17 mouse cellular contexts compared by ENCODE assay signal in the genomic region with DNA sequence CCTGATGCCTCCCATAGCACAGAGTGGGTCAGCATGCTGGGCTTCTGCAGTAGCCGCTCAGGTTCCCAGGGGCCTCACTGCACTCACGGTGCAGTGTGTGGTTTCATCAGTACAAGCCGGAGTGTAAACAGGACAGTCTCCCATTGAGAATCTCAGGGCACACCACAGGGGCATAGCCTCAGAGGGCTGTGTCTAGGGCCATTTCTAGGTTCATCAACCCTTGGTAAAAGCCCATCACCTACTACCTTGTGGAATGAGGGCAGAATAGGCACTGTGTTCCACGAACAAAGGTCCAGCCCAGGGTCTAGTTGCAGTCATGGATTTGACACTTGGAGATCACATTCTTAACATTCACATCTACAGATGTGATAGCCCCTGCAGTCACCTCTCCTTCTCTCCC.
DNase-seq lines count a peak whose midpoint lies in the region; ATAC-seq and TF ChIP-seq lines count a peak whose summit lies in the region.
"Had no signal": no experiment of that assay in that cellular context is flagged by ENCODE, and none has a peak within 500 bp of the region (broad histone marks: within the 10 kb centered on the region; RNA-seq: fewer than 3 reads in every experiment).

No protein-coding gene starts in this region.

- no peak overlapping the region for H3K9ac ChIP-seq in hindbrain, embryonic 14.5 days
- H3K9ac ChIP-seq in stomach, embryonic 16.5 days (ENCODE audit: low read length) = no peak overlapping the region
- no peak overlapping the region for H3K9ac ChIP-seq in stomach, postnatal 0 days (ENCODE audit: low read length)
- H3K9ac ChIP-seq in midbrain, embryonic 12.5 days (replicated peaks) = no peak overlapping the region
- H3K9ac ChIP-seq in intestine, postnatal 0 days (ENCODE audit: low read depth, low read length) = no peak overlapping the region
- H3K9ac ChIP-seq: embryonic facial prominence, embryonic 12.5 days; heart, embryonic 15.5 days had no signal

- peaks cover 31% of the 10 kb centered on the region for H3K4me1 ChIP-seq in hindbrain, embryonic 14.5 days (replicated peaks; ENCODE audit: control insufficient read depth, insufficient read depth, low read length)
- H3K4me1 ChIP-seq in hindbrain, embryonic 10.5 days (replicated peaks) = peaks cover 19% of the 10 kb centered on the region
- H3K4me1 ChIP-seq in stomach, embryonic 16.5 days (ENCODE audit: control insufficient read depth, insufficient read depth, low read length) = peaks cover 46% of the 10 kb centered on the region
- H3K4me1 ChIP-seq in stomach, postnatal 0 days (replicated peaks; ENCODE audit: control insufficient read depth, insufficient read depth) = no peaks in the 10 kb centered on the region
- peaks cover 31% of the 10 kb centered on the region for H3K4me1 ChIP-seq in midbrain, embryonic 12.5 days
- no peaks in the 10 kb centered on the region for H3K4me1 ChIP-seq in intestine, postnatal 0 days (replicated peaks; ENCODE audit: control insufficient read depth, insufficient read depth, low read length)

- H3K4me3 ChIP-seq in hindbrain, embryonic 14.5 days (replicated peaks; ENCODE audit: low read length) = no peak overlapping the region
- H3K4me3 ChIP-seq in hindbrain, embryonic 10.5 days = no peak overlapping the region
- no peak overlapping the region for H3K4me3 ChIP-seq in stomach, embryonic 16.5 days (replicated peaks; ENCODE audit: low read length)
- H3K4me3 ChIP-seq in stomach, postnatal 0 days (ENCODE audit: low read depth, low read length) = no peak overlapping the region
- H3K4me3 ChIP-seq in midbrain, embryonic 12.5 days = no peak overlapping the region
- H3K4me3 ChIP-seq in left cerebral cortex, adult 2 months = no peak overlapping the region
- no peak overlapping the region for H3K4me3 ChIP-seq in intestine, postnatal 0 days (ENCODE audit: low read depth, low read length)
- H3K4me3 ChIP-seq: embryonic facial prominence, embryonic 12.5 days; heart, embryonic 15.5 days had no signal

- 0 out of 2 replicates have a peak overlapping the region, but pooled peaks have one; percentile 55 for H3K27ac ChIP-seq in hindbrain, embryonic 14.5 days
- H3K27ac ChIP-seq in hindbrain, embryonic 10.5 days = no peak overlapping the region
- peak overlapping the region; percentile 11; the same call in 1 of the 2 replicates for H3K27ac ChIP-seq in stomach, embryonic 16.5 days (ENCODE audit: low read length)
- no peak overlapping the region for H3K27ac ChIP-seq in stomach, postnatal 0 days (replicated peaks)
- peak overlapping the region; percentile 64 for H3K27ac ChIP-seq in midbrain, embryonic 12.5 days (replicated peaks)
- no peak overlapping the region for H3K27ac ChIP-seq in left cerebral cortex, adult 2 months
- H3K27ac ChIP-seq in intestine, postnatal 0 days (ENCODE audit: low read depth, low read length) = no peak overlapping the region
- H3K27ac ChIP-seq: embryonic facial prominence, embryonic 12.5 days; heart, embryonic 15.5 days had no signal

- no peak for ATAC-seq in hindbrain, embryonic 14.5 days (ENCODE audit: low FRiP score)
- ATAC-seq in stomach, embryonic 16.5 days (ENCODE audit: insufficient read depth, low FRiP score) = no peak
- ATAC-seq in stomach, postnatal 0 days (ENCODE audit: low FRiP score, low TSS enrichment) = no peak
- 0 out of 2 replicates have a peak, but pooled peaks have one; percentile 31 for ATAC-seq in midbrain, embryonic 12.5 days (ENCODE audit: low FRiP score, low read depth)
- no peak for ATAC-seq in intestine, postnatal 0 days
- ATAC-seq: activated CD4-positive, CD25-positive, alpha-beta regulatory T cell, adult 4 months had no signal

- 59% methylated on average over 4 of the region's 4 CpGs for WGBS in hindbrain, embryonic 14.5 days
- 71% methylated on average over 4 of the region's 4 CpGs for WGBS in hindbrain, embryonic 10.5 days
- WGBS in stomach, embryonic 16.5 days = 67% methylated on average over 4 of the region's 4 CpGs
- 63% methylated on average over 4 of the region's 4 CpGs for WGBS in stomach, postnatal 0 days
- whole genome bisulfite sequencing in midbrain, embryonic 12.5 days = 71% methylated on average over 4 of the region's 4 CpGs
- 70% methylated on average over 4 of the region's 4 CpGs for WGBS in intestine, postnatal 0 days

- intact Hi-C loops in left cerebral cortex, adult 2 months (cut with DNase I) = no loop called here

- H3K4me2 ChIP-seq in hindbrain, embryonic 14.5 days (replicated peaks) = no peak overlapping the region
- no peak overlapping the region for H3K4me2 ChIP-seq in stomach, embryonic 16.5 days (ENCODE audit: low read depth, low read length)
- no peak overlapping the region for H3K4me2 ChIP-seq in stomach, postnatal 0 days (replicated peaks; ENCODE audit: low read depth)
- H3K4me2 ChIP-seq in midbrain, embryonic 12.5 days (replicated peaks) = no peak overlapping the region
- H3K4me2 ChIP-seq in intestine, postnatal 0 days (replicated peaks; ENCODE audit: low read depth) = no peak overlapping the region
- H3K4me2 ChIP-seq: embryonic facial prominence, embryonic 12.5 days; heart, embryonic 15.5 days had no signal

- H3K9me3 ChIP-seq in hindbrain, embryonic 14.5 days (ENCODE audit: control insufficient read depth, low read length) = no peaks in the 10 kb centered on the region
- no peaks in the 10 kb centered on the region for H3K9me3 ChIP-seq in hindbrain, embryonic 10.5 days
- H3K9me3 ChIP-seq in stomach, embryonic 16.5 days (replicated peaks; ENCODE audit: control insufficient read depth, low read length) = no peaks in the 10 kb centered on the region
- H3K9me3 ChIP-seq in stomach, postnatal 0 days (ENCODE audit: control insufficient read depth, low read length) = no peaks in the 10 kb centered on the region
- no peaks in the 10 kb centered on the region for H3K9me3 ChIP-seq in midbrain, embryonic 12.5 days
- H3K9me3 ChIP-seq in intestine, postnatal 0 days (ENCODE audit: control insufficient read depth) = no peaks in the 10 kb centered on the region
- H3K9me3 ChIP-seq: embryonic facial prominence, embryonic 12.5 days; heart, embryonic 15.5 days had no signal

- no peaks in the 10 kb centered on the region for H3K27me3 ChIP-seq in hindbrain, embryonic 14.5 days (ENCODE audit: control insufficient read depth, insufficient read depth, low read length)
- no peaks in the 10 kb centered on the region for H3K27me3 ChIP-seq in hindbrain, embryonic 10.5 days (ENCODE audit: insufficient read depth, poor library complexity, severe bottlenecking)
- no peaks in the 10 kb centered on the region for H3K27me3 ChIP-seq in stomach, embryonic 16.5 days (ENCODE audit: control insufficient read depth, insufficient read depth, low read length)
- no peaks in the 10 kb centered on the region for H3K27me3 ChIP-seq in stomach, postnatal 0 days (ENCODE audit: control insufficient read depth, insufficient read depth, low read length)
- H3K27me3 ChIP-seq in midbrain, embryonic 12.5 days = no peaks in the 10 kb centered on the region
- H3K27me3 ChIP-seq in intestine, postnatal 0 days (replicated peaks; ENCODE audit: control insufficient read depth, insufficient read depth, low read length) = no peaks in the 10 kb centered on the region
- H3K27me3 ChIP-seq: embryonic facial prominence, embryonic 12.5 days; heart, embryonic 15.5 days had no signal

- no peak for TF ChIP-seq EP300 in stomach, postnatal 0 days (optimal IDR thresholded peaks at IDR 0.05)

- H3K36me3 ChIP-seq in hindbrain, embryonic 14.5 days (replicated peaks; ENCODE audit: control insufficient read depth, insufficient read depth) = no peaks in the 10 kb centered on the region
- H3K36me3 ChIP-seq in hindbrain, embryonic 10.5 days = no peaks in the 10 kb centered on the region
- H3K36me3 ChIP-seq in stomach, embryonic 16.5 days (ENCODE audit: control insufficient read depth, insufficient read depth, low read length) = no peaks in the 10 kb centered on the region
- no peaks in the 10 kb centered on the region for H3K36me3 ChIP-seq in stomach, postnatal 0 days (ENCODE audit: control insufficient read depth, insufficient read depth, low read length)
- no peaks in the 10 kb centered on the region for H3K36me3 ChIP-seq in midbrain, embryonic 12.5 days
- no peaks in the 10 kb centered on the region for H3K36me3 ChIP-seq in intestine, postnatal 0 days (ENCODE audit: control insufficient read depth, insufficient read depth)
- H3K36me3 ChIP-seq: embryonic facial prominence, embryonic 12.5 days; heart, embryonic 15.5 days had no signal

- no peak for DNase-seq in hindbrain, embryonic 14.5 days (ENCODE audit: low spot score)
- DNase-seq in hindbrain, embryonic 10.5 days (ENCODE audit: low spot score) = no peak
- no peak for DNase-seq in stomach, postnatal 0 days (ENCODE audit: low spot score)
- no peak for DNase-seq in left cerebral cortex, adult 2 months (ENCODE audit: extremely low spot score in 1 of 2, low spot score in 2 of 2)
- DNase-seq: adrenal gland, postnatal 25 days; cerebellum, adult 2 months; heart, adult 18-20 months; kidney, adult 18-20 months; kidney, postnatal 14 days; lung, adult 18-20 months; lung, postnatal 36 days had no signal

- no peak for TF ChIP-seq CTCF in stomach, postnatal 0 days (IDR thresholded peaks at IDR 0.05; ENCODE audit: low read depth)
- no peak for TF ChIP-seq CTCF in left cerebral cortex, adult 2 months (IDR thresholded peaks at IDR 0.05)
- no peak for TF ChIP-seq CTCF in intestine, postnatal 0 days (IDR thresholded peaks at IDR 0.05; ENCODE audit: low read depth)

Comparison
In these comparisons a context has a peak if more than half of its experiments do, and no peak if none do; other contexts are left out.
1. H3K27ac ChIP-seq: peak in hindbrain, embryonic 14.5 days (single experiment), stomach, embryonic 16.5 days (single experiment) and midbrain, embryonic 12.5 days (single experiment); none in hindbrain, embryonic 10.5 days (single experiment), stomach, postnatal 0 days (single experiment), left cerebral cortex, adult 2 months (single experiment) and intestine, postnatal 0 days (single experiment).